Mouse (Mus musculus): ENCODE measurements around the gene Idh2. TPM values are rescaled to one million over a fixed set of nuclear protein-coding genes. Genes with fewer than 3 reads are reported as not detected.
A peak's percentile ranks its signal among the peaks of the same experiment; 100 is the strongest.

Gene Idh2
- polyA plus RNA-seq, 1 experiment: 11.2 TPM

DNA sequence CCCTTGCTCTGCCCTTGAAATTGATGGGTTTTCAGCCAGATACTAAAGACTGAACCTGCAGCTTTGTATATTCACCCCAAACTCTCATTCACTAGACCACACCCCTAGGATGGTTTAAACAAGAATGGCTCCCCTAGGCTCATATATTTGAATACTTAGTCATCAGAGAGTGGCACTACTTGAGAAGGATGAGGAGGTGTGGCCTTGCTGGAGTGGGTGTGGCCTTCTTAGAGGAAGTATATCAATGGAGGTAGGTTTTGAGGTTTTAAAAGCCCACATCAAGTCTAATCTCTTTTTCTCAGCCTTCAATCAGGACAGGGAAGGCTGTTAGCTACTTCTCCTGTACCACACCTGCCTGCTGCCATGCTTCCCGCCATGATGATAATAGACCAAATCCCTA lies 8.8 kb downstream of the Idh2 start:
- Histone ChIP-seq H3K4me1 (ENCODE audit: control insufficient read depth, insufficient read depth, low read length) (no peaks in the 10 kb centered on the region), H3K4me3 (ENCODE audit: control insufficient read depth, low read depth, low read length) (no peak overlapping the region), H3K36me3 (ENCODE audit: control insufficient read depth, insufficient read depth, low read length) (no peaks in the 10 kb centered on the region), H3K27me3 (ENCODE audit: control insufficient read depth, insufficient read depth, low read length) (no peaks in the 10 kb centered on the region), H3K27ac (ENCODE audit: control insufficient read depth, insufficient read depth, low read depth, low read length) (no peak overlapping the region)
- TF ChIP-seq POLR2A (IDR thresholded peaks at IDR 0.05; ENCODE audit: control insufficient read depth, low read depth, low read length) (no peak), CTCF (IDR thresholded peaks at IDR 0.05; ENCODE audit: control insufficient read depth, insufficient read depth, insufficient replicate concordance, low read depth, low read length) (no peak)

DNA sequence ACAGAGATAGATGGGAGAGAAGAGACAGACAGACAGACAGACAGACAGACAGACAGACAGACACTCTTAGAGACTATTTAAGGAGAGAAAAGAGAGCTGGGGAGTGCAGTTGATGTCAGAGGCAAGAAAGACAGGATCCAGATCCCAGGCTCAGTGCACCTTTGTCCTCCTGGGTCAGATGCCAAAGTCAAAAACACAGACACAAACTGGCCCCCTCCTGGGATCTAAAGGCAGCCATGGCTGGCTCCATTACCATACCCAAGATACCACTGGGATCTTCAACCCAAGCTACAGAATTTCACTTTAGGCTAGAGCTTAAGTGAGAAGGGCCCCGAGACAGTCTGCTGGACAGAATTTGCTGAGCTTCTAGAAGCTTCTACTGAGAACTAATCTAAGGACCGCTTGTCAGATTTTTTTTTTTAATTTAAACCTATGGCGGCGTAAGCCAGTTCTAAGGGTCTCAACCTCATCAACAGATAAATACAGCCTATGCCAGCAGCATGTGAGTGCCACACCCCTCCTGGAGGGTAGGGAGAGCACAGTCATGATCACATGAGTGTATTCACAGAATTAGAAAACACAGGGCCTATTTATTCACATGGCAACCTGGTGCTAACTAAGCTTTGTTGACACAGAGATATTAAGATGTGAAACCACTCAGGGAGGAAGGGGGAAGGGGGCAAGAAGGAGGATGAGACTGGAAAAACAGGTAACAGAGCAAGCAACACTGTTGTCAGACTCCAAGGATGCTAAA lies 9.4 kb downstream of the Idh2 start:
- Histone ChIP-seq H3K27ac (ENCODE audit: control insufficient read depth, insufficient read depth, low read depth, low read length) (no peak overlapping the region), H3K4me1 (ENCODE audit: control insufficient read depth, insufficient read depth, low read length) (no peaks in the 10 kb centered on the region), H3K4me3 (ENCODE audit: control insufficient read depth, low read depth, low read length) (no peak overlapping the region), H3K36me3 (ENCODE audit: control insufficient read depth, insufficient read depth, low read length) (no peaks in the 10 kb centered on the region), H3K27me3 (ENCODE audit: control insufficient read depth, insufficient read depth, low read length) (no peaks in the 10 kb centered on the region)
- TF ChIP-seq CTCF (IDR thresholded peaks at IDR 0.05; ENCODE audit: control insufficient read depth, insufficient read depth, insufficient replicate concordance, low read depth, low read length) (no peak), POLR2A (IDR thresholded peaks at IDR 0.05; ENCODE audit: control insufficient read depth, low read depth, low read length) (no peak)

DNA sequence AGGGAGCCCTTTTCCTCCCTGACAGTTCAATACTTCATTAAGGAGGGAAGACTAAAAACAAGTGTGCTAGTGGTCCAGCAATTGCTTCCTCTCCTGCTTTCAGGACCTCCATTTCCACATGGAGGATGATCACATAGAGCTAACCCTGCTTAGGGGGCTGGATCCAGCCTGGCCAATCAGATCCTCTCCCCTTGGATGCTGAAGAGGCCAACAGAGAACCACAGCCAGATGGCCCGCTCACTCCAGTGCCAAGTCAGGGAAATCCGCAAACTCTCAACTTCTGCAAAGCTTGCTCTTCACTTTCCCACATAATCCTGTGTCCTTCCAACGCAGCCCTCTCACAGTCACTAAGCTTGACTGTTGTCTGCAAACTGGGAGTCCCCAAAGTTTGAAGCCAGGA lies 11.9 kb downstream of the Idh2 start:
- Histone ChIP-seq H3K4me3 (ENCODE audit: control insufficient read depth, low read depth, low read length) (no peak overlapping the region), H3K36me3 (ENCODE audit: control insufficient read depth, insufficient read depth, low read length) (no peaks in the 10 kb centered on the region)

DNA sequence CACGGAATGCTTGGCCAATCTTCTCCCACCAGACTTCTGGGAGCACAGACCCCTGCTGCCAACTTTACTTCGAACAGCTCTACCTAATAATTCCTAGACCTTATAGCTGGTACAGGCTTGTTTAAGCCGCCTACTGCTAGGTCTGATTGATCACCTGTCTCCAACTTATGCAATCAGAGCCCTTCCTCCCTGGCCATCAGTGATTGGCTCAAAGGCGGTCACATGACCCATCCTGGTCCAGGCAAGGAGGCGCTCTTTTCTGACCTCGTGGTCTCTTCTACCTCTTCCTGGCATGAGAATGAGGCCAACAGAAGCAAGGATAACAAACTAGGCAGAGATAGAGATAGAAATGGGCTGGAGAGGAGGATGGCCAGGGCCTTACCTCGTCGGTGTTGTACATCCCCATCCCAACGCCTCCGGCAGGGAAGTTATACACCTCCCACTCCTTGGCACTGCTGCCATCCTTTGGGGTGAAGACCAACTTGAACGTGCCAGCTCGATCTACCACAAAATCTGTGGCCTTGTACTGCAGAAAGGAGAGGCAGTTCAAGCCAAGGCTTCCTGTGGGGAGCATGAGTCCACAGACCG lies 16.7 kb downstream of the Idh2 start:
- TF ChIP-seq POLR2A (IDR thresholded peaks at IDR 0.05; ENCODE audit: control insufficient read depth, low read depth, low read length) (no peak), CTCF (IDR thresholded peaks at IDR 0.05; ENCODE audit: control insufficient read depth, insufficient read depth, insufficient replicate concordance, low read depth, low read length) (no peak)
- H3K27ac ChIP-seq (ENCODE audit: control insufficient read depth, insufficient read depth, low read depth, low read length): no peak overlapping the region
- peak overlapping the region; percentile 1; the same call in 1 of the 2 replicates for H3K4me3 ChIP-seq (ENCODE audit: control insufficient read depth, low read depth, low read length)
- H3K4me1 ChIP-seq (ENCODE audit: control insufficient read depth, insufficient read depth, low read length): peaks cover 9% of the 10 kb centered on the region
- H3K36me3 ChIP-seq (ENCODE audit: control insufficient read depth, insufficient read depth, low read length): no peaks in the 10 kb centered on the region
- no peaks in the 10 kb centered on the region for H3K27me3 ChIP-seq (ENCODE audit: control insufficient read depth, insufficient read depth, low read length)

More for the DNA sequence above, 11.9 kb downstream of the Idh2 start:
- Histone ChIP-seq H3K27me3 (ENCODE audit: control insufficient read depth, insufficient read depth, low read length) (no peaks in the 10 kb centered on the region), H3K27ac (ENCODE audit: control insufficient read depth, insufficient read depth, low read depth, low read length) (no peak overlapping the region), H3K4me1 (ENCODE audit: control insufficient read depth, insufficient read depth, low read length) (peaks cover 6% of the 10 kb centered on the region)
- TF ChIP-seq POLR2A (IDR thresholded peaks at IDR 0.05; ENCODE audit: control insufficient read depth, low read depth, low read length) (no peak), CTCF (IDR thresholded peaks at IDR 0.05; ENCODE audit: control insufficient read depth, insufficient read depth, insufficient replicate concordance, low read depth, low read length) (no peak)

DNA sequence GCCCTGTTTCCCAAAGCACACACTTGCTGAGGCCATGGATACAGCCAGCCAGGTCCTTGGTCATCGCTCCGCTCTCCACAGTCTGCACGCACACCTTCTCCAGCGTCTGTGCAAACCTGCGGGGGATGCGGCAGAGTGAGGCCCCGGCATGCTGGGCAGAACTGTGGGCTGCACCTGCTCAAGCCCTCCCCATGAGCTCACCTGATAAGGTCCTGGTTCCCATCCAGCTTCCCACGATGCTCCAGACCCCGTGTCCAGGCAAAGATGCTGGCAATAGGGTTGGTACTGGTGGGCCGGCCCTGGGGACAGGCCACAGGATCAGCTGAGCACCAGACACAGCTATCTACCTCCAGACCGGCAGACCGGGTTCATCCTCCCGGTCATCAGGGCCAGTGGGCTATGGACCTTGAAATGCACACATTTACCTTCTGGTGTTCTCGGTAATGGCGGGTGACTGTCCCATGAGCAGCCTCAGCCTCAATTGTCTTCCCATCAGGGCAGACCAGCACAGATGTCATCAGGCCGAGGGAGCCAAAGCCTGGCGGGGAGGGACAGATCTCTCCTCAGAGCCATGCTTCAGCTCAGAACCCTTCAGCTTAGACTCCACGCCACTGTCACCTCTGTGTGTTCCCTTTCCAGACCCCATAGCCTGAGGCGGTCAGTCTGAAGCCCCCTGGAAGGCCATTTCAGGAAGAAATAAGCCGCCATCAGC lies 19.4 kb downstream of the Idh2 start:
- Histone ChIP-seq H3K27me3 (ENCODE audit: control insufficient read depth, insufficient read depth, low read length) (no peaks in the 10 kb centered on the region), H3K4me1 (ENCODE audit: control insufficient read depth, insufficient read depth, low read length) (peaks cover 9% of the 10 kb centered on the region), H3K4me3 (ENCODE audit: control insufficient read depth, low read depth, low read length) (no peak overlapping the region), H3K36me3 (ENCODE audit: control insufficient read depth, insufficient read depth, low read length) (no peaks in the 10 kb centered on the region), H3K27ac (ENCODE audit: control insufficient read depth, insufficient read depth, low read depth, low read length) (no peak overlapping the region)
- TF ChIP-seq CTCF (IDR thresholded peaks at IDR 0.05; ENCODE audit: control insufficient read depth, insufficient read depth, insufficient replicate concordance, low read depth, low read length) (no peak), POLR2A (IDR thresholded peaks at IDR 0.05; ENCODE audit: control insufficient read depth, low read depth, low read length) (no peak)

DNA sequence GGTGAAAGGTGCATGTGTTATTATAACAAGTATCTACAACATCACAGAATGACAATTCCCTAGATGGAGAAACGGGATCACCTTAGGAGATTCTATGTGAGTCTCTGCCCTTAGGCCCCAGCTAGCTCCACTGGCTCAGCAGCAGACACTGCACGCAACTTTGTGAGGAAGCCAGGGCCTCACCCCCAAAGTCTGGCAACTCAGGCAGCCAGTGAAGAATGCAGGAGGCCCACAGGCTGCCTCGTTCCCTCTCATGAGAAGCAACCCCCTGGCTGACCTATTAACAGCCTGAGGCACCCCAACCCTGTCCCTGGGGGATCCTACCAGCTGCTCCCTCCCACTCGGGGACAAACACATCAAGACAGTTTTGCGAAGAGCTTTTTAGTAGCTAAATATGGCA lies 20.7 kb downstream of the Idh2 start:
- Histone ChIP-seq H3K27me3 (ENCODE audit: control insufficient read depth, insufficient read depth, low read length) (no peaks in the 10 kb centered on the region), H3K4me3 (ENCODE audit: control insufficient read depth, low read depth, low read length) (no peak overlapping the region), H3K36me3 (ENCODE audit: control insufficient read depth, insufficient read depth, low read length) (no peaks in the 10 kb centered on the region), H3K4me1 (ENCODE audit: control insufficient read depth, insufficient read depth, low read length) (peaks cover 9% of the 10 kb centered on the region), H3K27ac (ENCODE audit: control insufficient read depth, insufficient read depth, low read depth, low read length) (no peak overlapping the region)
- no peak for TF ChIP-seq CTCF (IDR thresholded peaks at IDR 0.05; ENCODE audit: control insufficient read depth, insufficient read depth, insufficient replicate concordance, low read depth, low read length)
- TF ChIP-seq POLR2A (IDR thresholded peaks at IDR 0.05; ENCODE audit: control insufficient read depth, low read depth, low read length): no peak

DNA sequence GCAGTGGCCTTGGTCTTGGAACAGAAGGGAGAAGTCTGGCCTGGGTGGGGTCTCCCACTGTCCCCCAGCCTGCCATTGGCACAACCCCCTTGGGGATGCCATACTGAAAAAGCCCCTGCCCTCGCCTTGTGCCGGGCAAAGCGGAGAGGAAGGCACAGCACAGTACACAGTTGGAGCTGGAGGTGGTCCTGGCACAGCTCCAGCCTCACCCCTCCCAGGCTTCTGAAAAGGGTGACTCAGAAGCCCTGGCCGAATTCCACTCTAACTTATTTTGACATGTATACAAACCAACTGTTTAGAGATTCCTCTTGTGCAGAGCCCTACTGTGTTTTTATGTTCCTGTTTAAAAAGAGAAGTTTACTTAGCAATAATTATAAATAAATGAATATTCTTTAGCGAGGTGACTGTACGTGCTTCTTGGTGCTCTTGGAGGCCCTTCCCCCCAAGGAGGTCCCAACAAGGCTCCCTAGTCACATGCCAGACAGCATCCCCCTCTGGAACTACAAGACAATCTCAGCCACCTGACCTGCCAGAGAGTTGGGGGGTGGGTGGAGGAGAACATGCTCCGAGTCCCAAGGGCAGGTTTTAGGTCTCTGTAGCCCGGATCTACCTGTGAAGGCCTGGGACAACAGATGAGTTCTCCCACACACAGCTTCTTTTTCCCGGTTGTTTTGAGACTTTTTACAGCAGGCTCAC lies 22.7 kb downstream of the Idh2 start:
- Histone ChIP-seq H3K27me3 (ENCODE audit: control insufficient read depth, insufficient read depth, low read length) (no peaks in the 10 kb centered on the region), H3K36me3 (ENCODE audit: control insufficient read depth, insufficient read depth, low read length) (no peaks in the 10 kb centered on the region), H3K27ac (ENCODE audit: control insufficient read depth, insufficient read depth, low read depth, low read length) (no peak overlapping the region), H3K4me1 (ENCODE audit: control insufficient read depth, insufficient read depth, low read length) (no peaks in the 10 kb centered on the region), H3K4me3 (ENCODE audit: control insufficient read depth, low read depth, low read length) (no peak overlapping the region)
- TF ChIP-seq POLR2A (IDR thresholded peaks at IDR 0.05; ENCODE audit: control insufficient read depth, low read depth, low read length) (no peak), CTCF (IDR thresholded peaks at IDR 0.05; ENCODE audit: control insufficient read depth, insufficient read depth, insufficient replicate concordance, low read depth, low read length) (no peak)

Data from testis, adult 2 months (tissue).